Mouse (Mus musculus) ovary, postnatal 14 days (tissue): ENCODE data around the gene Jmy.
"Not testable (repeated sequence)": the region's sequence is repeated elsewhere in the genome, so short reads cannot be mapped to it uniquely, and the experiment has no call there.

ENCODE experiments used
- DNase-seq: peaks from one replicate; pipeline ENCODE4 v3.0.0; 2022; ENCODE audit warnings: low spot score

Jmy gene

DNA sequence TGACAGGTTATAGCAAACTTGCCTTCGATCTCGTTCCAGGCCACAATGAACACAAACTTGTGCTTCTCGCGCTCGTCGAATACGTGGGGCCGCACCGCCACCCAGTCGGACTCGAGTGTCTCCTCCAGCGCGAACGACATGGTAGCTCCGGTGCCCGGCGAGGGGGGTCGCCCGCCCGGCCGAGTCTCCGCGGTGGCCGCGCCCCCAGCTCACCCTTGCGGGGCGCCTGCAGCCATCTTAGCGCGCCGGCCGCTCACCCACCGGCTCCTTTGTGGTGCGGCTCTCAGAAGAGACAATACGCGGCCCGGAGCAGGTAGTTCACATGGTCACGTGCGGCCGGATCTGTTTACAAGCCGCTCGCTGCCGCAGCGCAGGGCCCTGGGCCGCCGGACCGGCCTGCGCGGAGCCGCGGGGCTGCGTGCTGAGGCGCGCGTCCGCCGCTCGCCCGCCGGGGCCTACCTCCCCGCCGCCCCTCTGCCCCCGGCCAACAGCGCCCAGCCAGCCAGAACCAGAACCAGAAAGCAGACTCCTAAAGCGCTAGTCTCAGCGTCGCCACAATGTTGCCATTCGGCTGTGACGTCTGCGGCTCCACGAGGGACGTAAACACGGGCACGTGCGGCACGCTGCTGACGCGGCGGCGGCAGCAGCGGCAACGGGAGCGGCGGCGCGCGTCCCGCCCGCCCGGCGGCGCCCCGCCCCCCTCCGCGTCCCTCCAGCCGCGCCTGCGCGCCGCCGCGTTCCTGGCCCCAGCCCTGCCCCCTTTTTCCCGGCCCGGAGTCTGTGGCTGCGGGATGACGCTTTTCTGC is at the start of gene Jmy:
Gene Jmy (minus strand): TSS at position 642 of the 806 bp plus-strand sequence.
- peak; percentile 78 for DNase-seq

DNA sequence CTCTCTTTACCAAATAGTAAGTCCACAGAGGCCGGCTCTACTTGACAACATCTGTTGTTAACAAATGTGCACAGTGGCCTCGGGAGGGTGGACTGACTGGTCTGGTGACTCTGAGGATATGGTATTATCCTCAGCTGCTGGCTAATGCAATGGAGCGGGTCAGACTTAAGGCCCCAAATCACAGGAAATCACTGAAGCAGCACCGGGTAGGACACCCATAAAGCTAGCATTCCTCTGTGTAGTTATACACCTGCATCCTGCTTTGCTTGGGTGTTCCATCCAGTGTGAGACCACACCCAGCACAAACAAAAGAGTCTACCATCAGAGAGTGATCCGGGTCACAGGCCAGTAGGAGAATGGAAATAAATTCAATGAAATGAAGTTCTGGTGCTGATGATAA is 48.0 kb upstream of the Jmy start:
- DNase-seq: no peak

DNA sequence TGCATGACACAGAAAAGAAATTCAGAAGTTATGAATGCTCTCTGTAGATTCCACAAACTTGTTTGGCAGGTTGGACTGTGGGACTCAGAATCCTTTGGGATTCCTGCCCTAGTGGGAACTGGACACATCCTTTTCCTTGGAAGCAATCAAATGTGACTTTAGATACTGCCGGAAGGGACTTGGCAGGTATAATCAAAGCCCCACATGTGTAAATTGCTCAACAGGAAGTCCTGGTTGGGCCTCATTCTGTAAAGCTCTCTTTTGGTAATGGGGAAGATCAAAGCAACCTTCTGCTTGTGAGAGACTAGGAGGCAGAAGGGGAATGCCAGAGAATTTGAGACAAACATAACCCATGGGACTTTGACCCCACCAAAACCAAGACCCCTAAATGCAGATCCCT is 46.4 kb upstream of the Jmy start:
- no peak for DNase-seq

DNA sequence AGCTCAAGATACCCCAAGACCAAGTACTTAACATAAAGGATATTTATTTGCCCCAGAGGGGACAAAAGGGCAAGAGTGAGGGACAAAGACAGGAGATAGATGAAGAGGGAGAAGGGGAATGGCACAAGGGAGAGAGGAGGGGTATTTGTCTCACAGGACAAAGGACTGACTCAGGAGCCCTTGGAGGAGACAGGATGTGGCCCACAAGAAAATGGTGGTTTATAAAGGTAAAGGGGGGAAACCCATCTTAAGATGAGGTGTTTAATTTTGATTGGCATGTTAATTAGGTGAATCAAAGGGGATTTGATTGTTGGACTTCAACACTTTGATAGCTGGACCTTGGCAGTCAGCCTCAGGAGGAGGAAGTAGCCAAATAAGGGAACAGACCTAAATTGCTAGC is 44.7 kb upstream of the Jmy start:
- no peak for DNase-seq

DNA sequence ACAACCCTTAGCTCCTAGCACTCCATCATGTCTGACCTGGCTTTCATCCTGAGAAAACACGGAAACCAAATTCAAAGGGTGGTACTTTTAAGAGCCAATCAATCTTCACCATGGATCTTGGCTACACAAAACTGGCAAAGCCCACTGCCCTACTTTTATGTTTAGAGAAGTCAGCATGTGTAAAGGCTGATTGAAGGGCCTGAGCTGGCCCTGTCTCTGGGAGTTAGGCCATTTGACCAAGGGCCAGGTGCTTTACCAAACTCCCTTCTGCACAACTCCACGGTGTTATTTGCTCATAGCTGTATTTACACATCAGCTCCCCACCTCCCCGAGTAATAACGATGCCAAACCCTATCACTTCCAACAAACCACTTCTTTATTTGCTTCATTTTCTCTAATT is 39.7 kb upstream of the Jmy start:
- DNase-seq: no peak

DNA sequence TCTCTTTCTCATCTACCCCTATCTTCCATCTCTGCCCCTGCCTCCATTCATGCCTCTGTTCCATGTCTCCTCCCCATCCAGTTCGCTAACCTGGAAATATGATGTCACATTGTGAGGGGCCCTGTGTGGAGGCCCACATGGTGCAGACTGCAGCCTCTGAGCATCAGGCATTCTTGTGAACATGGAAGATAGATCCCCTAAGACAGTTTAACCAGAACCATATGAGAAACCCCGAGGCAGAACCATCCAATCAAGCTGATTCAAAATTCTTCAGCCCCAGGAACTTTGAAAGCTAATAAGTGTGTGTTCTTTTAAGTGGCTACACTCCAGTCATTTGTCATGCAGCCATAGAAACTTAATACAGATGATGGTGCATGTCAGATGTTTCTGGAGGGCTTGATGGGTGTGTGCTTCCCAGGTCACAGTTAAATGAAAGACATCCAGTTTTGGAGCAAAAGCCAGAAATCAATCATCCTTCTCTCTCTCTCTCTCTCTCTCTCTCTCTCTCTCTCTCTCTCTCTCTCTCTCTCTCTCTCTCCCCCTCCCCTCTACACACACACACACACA is 19.2 kb upstream of the Jmy start:
- DNase-seq: no peak

DNA sequence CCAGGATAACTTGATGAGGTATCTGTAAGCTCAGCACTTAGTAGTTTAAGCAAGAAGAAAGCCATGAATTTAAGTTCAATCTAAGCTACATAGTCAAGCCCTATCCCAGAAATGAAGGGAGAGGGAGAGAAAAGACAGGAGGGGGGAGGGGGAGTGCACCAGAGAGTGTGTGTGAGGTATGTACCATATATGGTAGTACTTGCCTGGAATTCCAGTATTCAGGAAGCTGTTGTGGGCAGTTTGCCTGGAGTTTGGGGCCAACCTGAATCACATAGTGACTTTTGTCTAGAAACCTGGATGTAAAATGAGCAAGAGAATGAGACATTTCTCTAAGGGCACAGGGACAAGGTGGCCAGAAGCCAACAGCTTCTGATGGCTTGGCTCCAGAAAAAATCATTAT is 17.6 kb upstream of the Jmy start:
- DNase-seq: no peak

GRCm38 (mm10) chr13:93514000-93514795 is 14.6 kb upstream of the Jmy start:
- DNase-seq: no peak

DNA sequence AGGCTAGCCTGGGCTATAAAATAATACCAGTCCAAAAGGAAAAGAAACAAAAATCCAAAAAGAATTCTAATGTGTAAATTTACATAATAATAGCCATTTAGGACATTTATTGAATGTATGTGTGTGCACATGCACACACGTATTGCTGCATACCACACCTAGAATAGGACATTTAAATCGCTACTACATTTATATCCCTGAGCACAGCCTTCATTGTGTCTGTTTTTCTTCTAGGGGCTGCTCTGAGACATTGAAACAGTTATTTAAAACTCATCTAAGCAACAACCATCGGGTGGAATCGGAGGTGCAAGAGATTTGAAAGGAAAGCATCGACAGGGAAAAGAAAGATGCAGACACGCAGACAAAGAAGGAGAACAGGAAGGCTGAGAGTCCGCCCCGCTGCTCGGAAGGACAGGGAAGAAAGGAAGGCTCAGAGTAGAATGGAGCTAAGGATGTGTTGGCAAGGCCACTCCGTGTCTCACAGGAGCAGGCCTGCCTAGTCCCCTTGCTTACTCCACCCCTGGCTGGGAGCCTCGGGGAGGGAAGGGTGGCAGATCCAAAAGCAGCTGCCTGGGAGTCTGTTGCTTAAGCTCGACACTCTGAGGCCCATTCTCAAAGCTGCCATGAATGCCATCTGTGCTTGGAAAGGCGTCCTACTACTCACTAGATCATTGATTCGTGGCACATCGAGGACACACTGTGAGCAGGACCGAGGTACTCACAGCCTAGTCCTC is 11.0 kb upstream of the Jmy start:
- no peak for DNase-seq

GRCm38 (mm10) chr13:93506920-93507319 is 7.3 kb upstream of the Jmy start:
- DNase-seq: not testable (repeated sequence)

DNA sequence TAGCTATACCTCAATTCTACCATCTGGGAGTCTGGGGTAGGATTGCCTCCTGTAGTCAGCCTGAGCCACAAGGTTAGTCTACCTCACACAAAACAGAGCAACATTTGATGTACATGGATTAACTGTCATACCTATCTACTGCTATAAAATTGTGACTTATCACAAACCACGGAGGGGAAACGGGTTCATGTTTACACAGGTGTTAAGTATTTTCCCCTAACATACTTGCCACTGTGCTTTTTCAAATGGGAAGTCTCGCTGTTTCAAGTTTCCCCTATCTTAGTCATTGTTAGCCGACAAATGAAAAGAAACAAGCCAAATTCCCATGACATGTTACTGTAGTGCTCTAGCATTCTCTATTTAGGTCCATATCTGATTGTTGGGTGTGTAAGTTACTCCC is 2.1 kb upstream of the Jmy start:
- DNase-seq: no peak

GRCm38 (mm10) chr13:93499973-93500633 is 495 bp upstream of the Jmy start:
- no peak for DNase-seq

GRCm38 (mm10) chr13:93498211-93499166 is 1.1 kb downstream of the Jmy start:
- DNase-seq: peak; percentile 21

DNA sequence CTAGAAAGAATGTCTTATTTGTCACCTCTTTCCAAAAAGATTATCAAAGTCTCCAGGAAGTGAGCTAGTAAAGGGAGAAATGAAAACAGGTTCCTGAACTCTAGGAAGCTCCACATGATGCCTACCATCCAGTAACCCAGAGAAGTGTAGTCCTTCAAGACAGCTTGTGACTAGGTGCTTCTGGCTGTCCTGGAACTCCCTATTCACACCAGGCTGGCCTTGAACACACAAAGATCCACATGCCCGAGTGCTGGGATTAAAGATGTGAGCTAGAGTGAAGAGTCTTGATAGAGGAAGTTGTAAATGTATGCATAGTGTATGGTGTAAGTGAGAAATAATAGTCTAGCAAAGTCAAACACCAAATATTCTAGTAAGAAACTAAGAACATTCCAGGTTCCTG is 2.6 kb downstream of the Jmy start:
- no peak for DNase-seq

- DNase-seq: no peak
These were observed 11.1 kb downstream of the Jmy start for GRCm38 (mm10) chr13:93488510-93488909.

DNA sequence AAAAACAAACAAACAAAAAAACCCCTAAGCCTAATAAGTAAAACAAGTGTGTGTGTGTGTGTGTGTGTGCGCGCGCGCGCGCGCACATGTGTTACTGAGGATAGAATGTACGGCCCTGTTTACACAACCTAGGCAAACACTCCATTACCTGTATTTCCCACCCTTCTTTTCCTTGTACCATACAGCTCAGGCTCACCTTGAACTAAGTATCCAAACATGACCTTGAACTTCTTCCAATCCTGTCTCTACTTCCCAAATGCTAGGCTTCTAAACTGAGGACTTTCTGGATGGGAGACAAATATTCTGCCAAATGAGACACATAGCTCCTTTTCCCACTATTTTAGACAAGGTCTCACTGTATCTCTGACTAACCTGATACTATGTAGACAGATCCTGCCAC is 11.9 kb downstream of the Jmy start:
- no peak for DNase-seq

GRCm38 (mm10) chr13:93484276-93484675 is 15.3 kb downstream of the Jmy start:
- no peak for DNase-seq

GRCm38 (mm10) chr13:93481110-93481509 is 18.5 kb downstream of the Jmy start:
- no peak for DNase-seq

- no peak for DNase-seq
These were observed 21.3 kb downstream of the Jmy start for GRCm38 (mm10) chr13:93478344-93478743.

GRCm38 (mm10) chr13:93468355-93468754 is 31.3 kb downstream of the Jmy start:
- DNase-seq: no peak

DNA sequence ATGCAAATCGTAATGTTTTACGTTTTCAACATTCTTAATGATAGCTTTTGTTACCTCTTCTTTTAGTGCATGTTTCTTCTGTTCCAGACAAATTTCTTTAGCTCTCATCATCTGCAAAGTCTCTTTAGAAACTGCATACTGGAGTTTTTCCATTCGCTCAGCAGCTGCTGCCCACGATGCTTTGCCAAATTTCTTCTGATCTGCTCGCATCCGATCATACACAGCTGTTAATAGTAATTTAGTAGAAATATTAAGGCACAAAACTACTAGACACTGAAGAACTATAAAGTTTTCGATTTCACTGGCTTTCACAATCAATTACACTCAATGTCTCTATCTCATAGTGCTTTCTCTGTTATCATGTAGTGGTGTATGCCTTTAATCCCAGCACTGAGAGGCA is 40.0 kb downstream of the Jmy start:
- DNase-seq: no peak
